In genomic region chr2:94901580-94901979, GRCm38 (mm10) we compare ENCODE assay signal across 21 mouse cellular contexts.
DNase-seq lines count a peak whose midpoint lies in the region; ATAC-seq and TF ChIP-seq lines count a peak whose summit lies in the region.
"Had no signal": no experiment of that assay in that cellular context is flagged by ENCODE, and none has a peak within 500 bp of the region (broad histone marks: within the 10 kb centered on the region; RNA-seq: fewer than 3 reads in every experiment).

No protein-coding gene starts in this region.

- H3K9me3 ChIP-seq in hindbrain, embryonic 12.5 days (replicated peaks) = no peaks in the 10 kb centered on the region
- H3K9me3 ChIP-seq in hindbrain, embryonic 11.5 days (ENCODE audit: control insufficient read depth, low read length) = no peaks in the 10 kb centered on the region
- no peaks in the 10 kb centered on the region for H3K9me3 ChIP-seq in hindbrain, embryonic 13.5 days
- H3K9me3 ChIP-seq in hindbrain, postnatal 0 days (ENCODE audit: low read length) = no peaks in the 10 kb centered on the region
- H3K9me3 ChIP-seq in hindbrain, embryonic 16.5 days (ENCODE audit: control insufficient read depth, low read length) = no peaks in the 10 kb centered on the region
- H3K9me3 ChIP-seq in hindbrain, embryonic 14.5 days (ENCODE audit: control insufficient read depth, low read length) = no peaks in the 10 kb centered on the region

- H3K27me3 ChIP-seq in hindbrain, embryonic 12.5 days = no peaks in the 10 kb centered on the region
- no peaks in the 10 kb centered on the region for H3K27me3 ChIP-seq in hindbrain, embryonic 11.5 days (ENCODE audit: control insufficient read depth, insufficient read depth, low read length)
- no peaks in the 10 kb centered on the region for H3K27me3 ChIP-seq in hindbrain, embryonic 13.5 days
- no peaks in the 10 kb centered on the region for H3K27me3 ChIP-seq in hindbrain, postnatal 0 days (ENCODE audit: insufficient read depth, low read length)
- H3K27me3 ChIP-seq in hindbrain, embryonic 16.5 days (replicated peaks; ENCODE audit: control insufficient read depth, insufficient read depth, low read length) = no peaks in the 10 kb centered on the region
- no peaks in the 10 kb centered on the region for H3K27me3 ChIP-seq in hindbrain, embryonic 14.5 days (ENCODE audit: control insufficient read depth, insufficient read depth, low read length)
- H3K27me3 ChIP-seq: CH12.LX, Patski had no signal

- H3K4me3 ChIP-seq in hindbrain, embryonic 12.5 days = no peak overlapping the region
- no peak overlapping the region for H3K4me3 ChIP-seq in hindbrain, embryonic 11.5 days (ENCODE audit: low read depth, low read length)
- H3K4me3 ChIP-seq in hindbrain, embryonic 13.5 days = no peak overlapping the region
- H3K4me3 ChIP-seq in hindbrain, postnatal 0 days (ENCODE audit: low read length) = no peak overlapping the region
- H3K4me3 ChIP-seq in hindbrain, embryonic 16.5 days (ENCODE audit: low read length) = no peak overlapping the region
- no peak overlapping the region for H3K4me3 ChIP-seq in hindbrain, embryonic 14.5 days (replicated peaks; ENCODE audit: low read length)

- H3K4me1 ChIP-seq in hindbrain, embryonic 12.5 days = no peaks in the 10 kb centered on the region
- H3K4me1 ChIP-seq in hindbrain, embryonic 11.5 days (replicated peaks; ENCODE audit: control insufficient read depth, insufficient read depth, low read length) = no peaks in the 10 kb centered on the region
- H3K4me1 ChIP-seq in hindbrain, embryonic 13.5 days (replicated peaks) = no peaks in the 10 kb centered on the region
- no peaks in the 10 kb centered on the region for H3K4me1 ChIP-seq in hindbrain, postnatal 0 days (ENCODE audit: insufficient read depth, low read length)
- H3K4me1 ChIP-seq in hindbrain, embryonic 16.5 days (ENCODE audit: control insufficient read depth, insufficient read depth, low read depth, low read length) = no peaks in the 10 kb centered on the region
- no peaks in the 10 kb centered on the region for H3K4me1 ChIP-seq in hindbrain, embryonic 14.5 days (replicated peaks; ENCODE audit: control insufficient read depth, insufficient read depth, low read length)

- H3K4me2 ChIP-seq in hindbrain, embryonic 12.5 days (replicated peaks) = no peak overlapping the region
- H3K4me2 ChIP-seq in hindbrain, embryonic 11.5 days (replicated peaks; ENCODE audit: low read depth, low read length) = no peak overlapping the region
- H3K4me2 ChIP-seq in hindbrain, embryonic 13.5 days = no peak overlapping the region
- H3K4me2 ChIP-seq in hindbrain, postnatal 0 days (ENCODE audit: low read depth, low read length) = no peak overlapping the region
- no peak overlapping the region for H3K4me2 ChIP-seq in hindbrain, embryonic 16.5 days (ENCODE audit: low read length)
- H3K4me2 ChIP-seq in hindbrain, embryonic 14.5 days (replicated peaks) = no peak overlapping the region

- peak; percentile 67; the same call in 1 of the 2 replicates for ATAC-seq in hindbrain, embryonic 12.5 days (ENCODE audit: low FRiP score)
- no peak for ATAC-seq in hindbrain, embryonic 11.5 days (ENCODE audit: low FRiP score)
- peak; percentile 57; the same call in 1 of the 2 replicates for ATAC-seq in hindbrain, embryonic 13.5 days (ENCODE audit: low FRiP score)
- no peak for ATAC-seq in hindbrain, postnatal 0 days
- ATAC-seq in hindbrain, embryonic 16.5 days = 0 out of 2 replicates have a peak, but pooled peaks have one; percentile 50
- no peak for ATAC-seq in hindbrain, embryonic 14.5 days (ENCODE audit: low FRiP score)
- ATAC-seq: activated CD4-positive, CD25-positive, alpha-beta regulatory T cell, adult 4 months; CD4-positive, CD25-positive, alpha-beta regulatory T cell, adult 4 months; Patski had no signal

- DNase-seq in hindbrain, embryonic 11.5 days (ENCODE audit: low spot score) = no peak
- DNase-seq in hindbrain, postnatal 0 days (ENCODE audit: low spot score) = no peak
- DNase-seq in hindbrain, embryonic 14.5 days (ENCODE audit: low spot score) = no peak
- DNase-seq: adrenal gland, adult 2 months; adrenal gland, adult 8-10 months; adrenal gland, postnatal 10 days; adrenal gland, postnatal 14 days; adrenal gland, postnatal 25 days; adrenal gland, postnatal 36 days; B cell, adult 2 months; cerebellum, adult 11 months; cerebellum, adult 11-12 months; cerebellum, adult 18-20 months had no signal

- H3K9ac ChIP-seq in hindbrain, embryonic 12.5 days = no peak overlapping the region
- no peak overlapping the region for H3K9ac ChIP-seq in hindbrain, embryonic 11.5 days (ENCODE audit: low read depth, low read length)
- no peak overlapping the region for H3K9ac ChIP-seq in hindbrain, embryonic 13.5 days
- no peak overlapping the region for H3K9ac ChIP-seq in hindbrain, postnatal 0 days (replicated peaks; ENCODE audit: low read length)
- H3K9ac ChIP-seq in hindbrain, embryonic 16.5 days (ENCODE audit: low read depth, low read length) = no peak overlapping the region
- no peak overlapping the region for H3K9ac ChIP-seq in hindbrain, embryonic 14.5 days

- H3K27ac ChIP-seq in hindbrain, embryonic 12.5 days = no peak overlapping the region
- H3K27ac ChIP-seq in hindbrain, embryonic 11.5 days (ENCODE audit: low read depth, low read length) = no peak overlapping the region
- H3K27ac ChIP-seq in hindbrain, embryonic 13.5 days = no peak overlapping the region
- no peak overlapping the region for H3K27ac ChIP-seq in hindbrain, postnatal 0 days
- no peak overlapping the region for H3K27ac ChIP-seq in hindbrain, embryonic 16.5 days (ENCODE audit: low read depth, low read length)
- no peak overlapping the region for H3K27ac ChIP-seq in hindbrain, embryonic 14.5 days

- no peaks in the 10 kb centered on the region for H3K36me3 ChIP-seq in hindbrain, embryonic 12.5 days
- no peaks in the 10 kb centered on the region for H3K36me3 ChIP-seq in hindbrain, embryonic 11.5 days (ENCODE audit: control insufficient read depth, insufficient read depth, low read length)
- H3K36me3 ChIP-seq in hindbrain, embryonic 13.5 days = no peaks in the 10 kb centered on the region
- no peaks in the 10 kb centered on the region for H3K36me3 ChIP-seq in hindbrain, postnatal 0 days (ENCODE audit: insufficient read depth, low read length)
- no peaks in the 10 kb centered on the region for H3K36me3 ChIP-seq in hindbrain, embryonic 16.5 days (ENCODE audit: control insufficient read depth, insufficient read depth, low read length)
- H3K36me3 ChIP-seq in hindbrain, embryonic 14.5 days (replicated peaks; ENCODE audit: control insufficient read depth, insufficient read depth) = no peaks in the 10 kb centered on the region
- H3K36me3 ChIP-seq: G1E had no signal

- TF ChIP-seq CTCF in hindbrain, postnatal 0 days (IDR thresholded peaks at IDR 0.05; ENCODE audit: low read depth) = no peak

Comparison
In these comparisons a context has a peak if more than half of its experiments do, and no peak if none do; other contexts are left out.
1. ATAC-seq: peak in hindbrain, embryonic 12.5 days (single experiment), hindbrain, embryonic 13.5 days (single experiment) and hindbrain, embryonic 16.5 days (single experiment); none in hindbrain, embryonic 11.5 days (single experiment), hindbrain, postnatal 0 days (single experiment) and hindbrain, embryonic 14.5 days (single experiment).